Mouse (Mus musculus) stomach, embryonic 15.5 days (tissue): ENCODE results near the gene Psip1. TPM values are rescaled to one million over a fixed set of nuclear protein-coding genes. Genes with fewer than 3 reads are reported as not detected.
"Not testable (repeated sequence)": the region's sequence is repeated elsewhere in the genome, so short reads cannot be mapped to it uniquely, and the experiment has no call there.

Experiments
- ATAC-seq: fragments of 200-750 bp; cut with Nextera tagmentation; 2 replicates; pipeline ENCODE4 v1.8.0; 2017; ENCODE audit warnings: low read depth, moderate number of reproducible peaks, moderate TSS enrichment; ENCODE audit not compliant: insufficient read depth, low FRiP score
- H3K27ac ChIP-seq: fragments of 300-500 bp; sonication (generic); 2 replicates; pipeline ENCODE4 v1.5.1; 2015; ENCODE audit warnings: mild to moderate bottlenecking, inconsistent platforms
- H3K27me3 ChIP-seq: fragments of 300-500 bp; sonication (generic); replicated peaks from 2 replicates; pipeline ENCODE4 v1.6.1; 2015; ENCODE audit warnings: inconsistent platforms
- H3K36me3 ChIP-seq: fragments of 300-500 bp; sonication (generic); 2 replicates; pipeline ENCODE4 v1.6.1; 2015; ENCODE audit warnings: inconsistent platforms
- H3K4me1 ChIP-seq: fragments of 300-500 bp; sonication (generic); 2 replicates; pipeline ENCODE4 v1.6.1; 2015; ENCODE audit warnings: inconsistent platforms
- H3K4me2 ChIP-seq: fragments of 300-500 bp; sonication (generic); 2 replicates; pipeline ENCODE4 v1.6.1; 2015; ENCODE audit warnings: mild to moderate bottlenecking, inconsistent platforms
- H3K4me3 ChIP-seq: fragments of 300-500 bp; sonication (generic); replicated peaks from 2 replicates; pipeline ENCODE4 v1.5.1; 2015; ENCODE audit warnings: inconsistent platforms
- H3K9ac ChIP-seq: fragments of 300-500 bp; sonication (generic); 2 replicates; pipeline ENCODE4 v1.6.1; 2015; ENCODE audit warnings: inconsistent platforms
- H3K9me3 ChIP-seq: fragments of 300-500 bp; sonication (generic); 2 replicates; pipeline ENCODE4 v1.6.1; 2016; ENCODE audit warnings: inconsistent platforms
- WGBS: fragments of 180-500 bp; shearing (Covaris S2); methylation state at CpG from one replicate; pipeline ENCODE4 v1.1.7; 2015; 5-methylcytosine and 5-hydroxymethylcytosine counted together
- polyA plus RNA-seq: library from polyadenylated mRNA; unstranded; fragments of >200 nt; fragmentation: Nextera tagmentation; extraction: Ambion mirVana; gene quantifications from 2 replicates; pipeline ENCODE4 v1.2.1, GENCODE M21; 2015

Gene Psip1
- polyA plus RNA-seq, 1 experiment from 2014 or later = 98.1 TPM

GRCm38 (mm10) chr4:83520308-83520707, 34.0 kb upstream of the Psip1 start:
- Histone ChIP-seq H3K27me3 (no peaks in the 10 kb centered on the region), H3K36me3 (no peaks in the 10 kb centered on the region), H3K4me3 (no peak overlapping the region), H3K4me1 (0 out of 2 replicates have a peak, but pooled peaks cover 8% of the 10 kb centered on the region), H3K4me2 (no peak overlapping the region), H3K9me3 (no peaks in the 10 kb centered on the region), H3K27ac (no peak overlapping the region), H3K9ac (no peak overlapping the region)
- 80% methylated on average over 4 of the region's 4 CpGs for WGBS
- ATAC-seq = no peak

GRCm38 (mm10) chr4:83519807-83520206, 33.5 kb upstream of the Psip1 start:
- Histone ChIP-seq H3K27ac (no peak overlapping the region), H3K9ac (no peak overlapping the region), H3K4me2 (no peak overlapping the region), H3K4me1 (0 out of 2 replicates have a peak, but pooled peaks cover 8% of the 10 kb centered on the region), H3K27me3 (no peaks in the 10 kb centered on the region), H3K36me3 (no peaks in the 10 kb centered on the region), H3K9me3 (no peaks in the 10 kb centered on the region), H3K4me3 (no peak overlapping the region)
- no peak for ATAC-seq

GRCm38 (mm10) chr4:83519148-83519547, 32.9 kb upstream of the Psip1 start:
- Histone ChIP-seq H3K4me3 (no peak overlapping the region), H3K9me3 (no peaks in the 10 kb centered on the region), H3K27ac (no peak overlapping the region), H3K9ac (no peak overlapping the region), H3K27me3 (no peaks in the 10 kb centered on the region), H3K4me1 (0 out of 2 replicates have a peak, but pooled peaks cover 2% of the 10 kb centered on the region), H3K36me3 (no peaks in the 10 kb centered on the region), H3K4me2 (no peak overlapping the region)
- ATAC-seq = no peak
- 75% methylated on average over 2 of the region's 2 CpGs for WGBS

GRCm38 (mm10) chr4:83516144-83516543, 29.9 kb upstream of the Psip1 start:
- H3K4me3 ChIP-seq, H3K27me3 ChIP-seq, H3K4me2 ChIP-seq, H3K27ac ChIP-seq, H3K9me3 ChIP-seq, H3K9ac ChIP-seq, H3K4me1 ChIP-seq, ATAC-seq, H3K36me3 ChIP-seq: not testable (repeated sequence)
- WGBS = 90% methylated on average over 5 of the region's 6 CpGs

GRCm38 (mm10) chr4:83514976-83515669, 28.9 kb upstream of the Psip1 start:
- H3K4me3 ChIP-seq = no peak overlapping the region
- no peak overlapping the region for H3K4me2 ChIP-seq
- H3K9me3 ChIP-seq = no peaks in the 10 kb centered on the region
- no peak overlapping the region for H3K9ac ChIP-seq
- ATAC-seq = no peak
- no peaks in the 10 kb centered on the region for H3K36me3 ChIP-seq
- WGBS = 84% methylated on average over 10 of the region's 10 CpGs
- H3K4me1 ChIP-seq = no peaks in the 10 kb centered on the region
- H3K27me3 ChIP-seq = no peaks in the 10 kb centered on the region
- H3K27ac ChIP-seq = no peak overlapping the region

GRCm38 (mm10) chr4:83514183-83514582, 27.9 kb upstream of the Psip1 start:
- ATAC-seq = no peak
- Histone ChIP-seq H3K9ac (no peak overlapping the region), H3K9me3 (no peaks in the 10 kb centered on the region), H3K27ac (no peak overlapping the region), H3K4me3 (no peak overlapping the region), H3K4me1 (no peaks in the 10 kb centered on the region), H3K27me3 (no peaks in the 10 kb centered on the region), H3K4me2 (no peak overlapping the region), H3K36me3 (no peaks in the 10 kb centered on the region)
- WGBS = 79% methylated on average over 1 of the region's 1 CpGs

- Histone ChIP-seq H3K27me3 (no peaks in the 10 kb centered on the region), H3K9me3 (no peaks in the 10 kb centered on the region), H3K27ac (no peak overlapping the region), H3K4me1 (no peaks in the 10 kb centered on the region), H3K4me2 (no peak overlapping the region), H3K36me3 (no peaks in the 10 kb centered on the region), H3K9ac (no peak overlapping the region), H3K4me3 (no peak overlapping the region)
- no peak for ATAC-seq
- WGBS = 55% methylated on average over 2 of the region's 2 CpGs
These were observed 26.4 kb upstream of the Psip1 start for GRCm38 (mm10) chr4:83512644-83513043.

GRCm38 (mm10) chr4:83512217-83512616, 26.0 kb upstream of the Psip1 start:
- Histone ChIP-seq H3K36me3 (no peaks in the 10 kb centered on the region), H3K27me3 (no peaks in the 10 kb centered on the region), H3K9me3 (no peaks in the 10 kb centered on the region), H3K4me2 (no peak overlapping the region), H3K4me1 (no peaks in the 10 kb centered on the region), H3K4me3 (no peak overlapping the region), H3K9ac (no peak overlapping the region), H3K27ac (no peak overlapping the region)
- no peak for ATAC-seq
- 83% methylated on average over 3 of the region's 3 CpGs for WGBS

GRCm38 (mm10) chr4:83511083-83511482, 24.8 kb upstream of the Psip1 start:
- Histone ChIP-seq H3K4me2 (no peak overlapping the region), H3K27me3 (no peaks in the 10 kb centered on the region), H3K4me1 (no peaks in the 10 kb centered on the region), H3K9me3 (no peaks in the 10 kb centered on the region), H3K9ac (no peak overlapping the region), H3K4me3 (no peak overlapping the region), H3K36me3 (no peaks in the 10 kb centered on the region), H3K27ac (no peak overlapping the region)
- no peak for ATAC-seq
- 62% methylated on average over 8 of the region's 8 CpGs for WGBS

- Histone ChIP-seq H3K4me3 (no peak overlapping the region), H3K27ac (no peak overlapping the region), H3K36me3 (no peaks in the 10 kb centered on the region), H3K4me1 (no peaks in the 10 kb centered on the region), H3K27me3 (no peaks in the 10 kb centered on the region), H3K9me3 (no peaks in the 10 kb centered on the region), H3K4me2 (no peak overlapping the region), H3K9ac (no peak overlapping the region)
- 50% methylated on average over 2 of the region's 2 CpGs for WGBS
- no peak for ATAC-seq
These were observed 23.3 kb upstream of the Psip1 start for GRCm38 (mm10) chr4:83509600-83509999.

GRCm38 (mm10) chr4:83501037-83501430, 14.8 kb upstream of the Psip1 start:
- peak overlapping the region; percentile 46; the same call in 1 of the 2 replicates for H3K4me2 ChIP-seq
- WGBS = 36% methylated on average over 7 of the region's 7 CpGs
- no peak overlapping the region for H3K4me3 ChIP-seq
- H3K9ac ChIP-seq = no peak overlapping the region
- H3K4me1 ChIP-seq = 0 out of 2 replicates have a peak, but pooled peaks cover 3% of the 10 kb centered on the region
- no peak for ATAC-seq
- H3K36me3 ChIP-seq = no peaks in the 10 kb centered on the region
- H3K27ac ChIP-seq = no peak overlapping the region
- H3K9me3 ChIP-seq = no peaks in the 10 kb centered on the region
- H3K27me3 ChIP-seq = no peaks in the 10 kb centered on the region

GRCm38 (mm10) chr4:83500154-83501036, 14.1 kb upstream of the Psip1 start:
- H3K9me3 ChIP-seq = no peaks in the 10 kb centered on the region
- 14% methylated on average over 22 of the region's 22 CpGs for WGBS

More at GRCm38 (mm10) chr4:83500154-83501036, 14.1 kb upstream of the Psip1 start:
- Histone ChIP-seq H3K4me3 (peak overlapping the region; percentile 14; the same call in 1 of the 2 replicates), H3K4me2 (peak overlapping the region; percentile 46), H3K9ac (no peak overlapping the region), H3K36me3 (no peaks in the 10 kb centered on the region), H3K27me3 (no peaks in the 10 kb centered on the region), H3K27ac (no peak overlapping the region), H3K4me1 (0 out of 2 replicates have a peak, but pooled peaks cover 3% of the 10 kb centered on the region)
- no peak for ATAC-seq
